Mouse (Mus musculus): Measurements from ENCODE around the gene Psmc3.
A peak's percentile ranks its signal among the peaks of the same experiment; 100 is the strongest.

The Psmc3 gene

GRCm38 (mm10) chr2:91114781-91115577 is 61.2 kb downstream of the Psmc3 start:
- peak; percentile 99 for DNase-seq

- no peak for DNase-seq
These were observed 61.8 kb downstream of the Psmc3 start for GRCm38 (mm10) chr2:91115578-91115970.

All from kidney, adult 18-20 months (tissue).